Mouse (Mus musculus): ENCODE data around the gene Olfr801.

The Olfr801 gene

DNA sequence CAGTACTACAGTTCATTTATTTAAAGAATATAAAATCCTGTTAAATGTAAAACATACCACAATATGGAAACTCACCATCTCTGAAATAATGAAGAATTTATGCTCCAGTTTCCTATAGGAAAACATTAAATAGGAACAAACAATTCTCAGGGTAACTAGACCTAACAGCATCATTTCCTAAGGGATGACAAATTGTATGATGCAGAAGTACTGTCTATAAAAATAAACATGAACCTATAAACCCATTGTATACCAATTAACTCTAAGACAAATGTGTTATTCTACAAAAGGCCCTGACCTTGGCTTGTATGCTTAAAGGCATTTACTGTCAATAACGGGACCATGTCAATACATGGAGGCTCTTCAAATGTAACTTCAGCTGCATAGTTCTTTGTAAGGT is at the start of gene Olfr801:
Gene Olfr801 (minus strand): TSS at position 101 of the 400 bp plus-strand sequence.
- no peak for DNase-seq (ENCODE audit: low spot score)

- no peak for DNase-seq (ENCODE audit: low spot score)
Observed at GRCm38 (mm10) chr10:129702910-129703309, 29.2 kb upstream of the Olfr801 start, which contains the start of gene Olfr804. Gene Olfr804, plus strand, starts transcription at chr10:129703210.

DNA sequence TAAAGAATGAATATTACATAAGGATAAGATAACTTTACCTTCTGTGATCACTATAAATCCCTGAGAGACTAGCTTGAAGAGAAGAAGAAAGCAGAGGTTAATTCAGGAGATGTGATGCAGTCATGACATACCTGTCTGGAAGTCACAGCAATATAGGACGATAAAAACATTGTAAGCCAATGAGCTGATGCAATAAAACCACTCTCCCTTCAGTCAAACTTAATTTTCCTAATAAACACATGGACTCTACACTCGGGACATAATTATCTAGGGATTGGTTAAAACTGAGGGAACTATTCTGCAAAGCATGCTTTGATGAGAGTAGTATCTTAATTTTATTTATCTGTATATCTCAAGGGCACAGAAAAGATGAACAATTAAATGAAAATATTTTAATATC is 20.5 kb upstream of the Olfr801 start, which contains the start of gene Olfr803:
Gene Olfr803 (minus strand): TSS at position 101 of the 400 bp plus-strand sequence.
- no peak for DNase-seq (ENCODE audit: low spot score)

- DNase-seq (ENCODE audit: low spot score): no peak
Observed at GRCm38 (mm10) chr10:129688069-129688468, 14.4 kb upstream of the Olfr801 start, which contains the start of gene Olfr802. Gene Olfr802, minus strand, starts transcription at chr10:129688169.

DNA sequence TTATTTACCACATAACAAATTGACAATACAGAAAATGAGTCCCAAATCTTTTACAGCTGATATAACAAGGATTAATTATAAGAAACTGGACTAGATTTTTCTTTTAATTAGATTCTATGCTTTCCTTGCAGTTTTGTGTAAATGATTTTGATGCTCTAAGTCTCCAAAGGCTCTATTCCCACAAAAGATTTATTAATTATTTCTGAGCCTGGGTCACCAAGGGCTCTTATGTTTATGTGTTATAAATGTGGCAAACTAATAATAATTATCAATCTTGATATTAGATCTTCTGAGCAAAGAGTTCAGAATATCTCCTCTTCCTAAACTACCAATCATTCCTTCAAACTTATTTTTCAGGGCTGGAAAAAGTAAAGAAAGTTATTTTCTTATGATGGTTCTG is 16.3 kb downstream of the Olfr801 start, which contains the start of gene Olfr800:
Gene Olfr800 (plus strand): TSS at position 301 of the 400 bp plus-strand sequence.
- DNase-seq (ENCODE audit: low spot score): no peak

GRCm38 (mm10) chr10:129651763-129652162 is 21.9 kb downstream of the Olfr801 start:
- no peak for DNase-seq (ENCODE audit: low spot score)

GRCm38 (mm10) chr10:129637184-129637583 is 36.5 kb downstream of the Olfr801 start, which contains the start of gene Olfr799:
Gene Olfr799, plus strand, starts transcription at chr10:129637484.
- DNase-seq (ENCODE audit: low spot score): no peak

GRCm38 (mm10) chr10:129627834-129628233 is 45.8 kb downstream of the Olfr801 start, which contains the start of gene Olfr798:
Gene Olfr798, minus strand, starts transcription at chr10:129627934.
- no peak for DNase-seq (ENCODE audit: low spot score)

DNA sequence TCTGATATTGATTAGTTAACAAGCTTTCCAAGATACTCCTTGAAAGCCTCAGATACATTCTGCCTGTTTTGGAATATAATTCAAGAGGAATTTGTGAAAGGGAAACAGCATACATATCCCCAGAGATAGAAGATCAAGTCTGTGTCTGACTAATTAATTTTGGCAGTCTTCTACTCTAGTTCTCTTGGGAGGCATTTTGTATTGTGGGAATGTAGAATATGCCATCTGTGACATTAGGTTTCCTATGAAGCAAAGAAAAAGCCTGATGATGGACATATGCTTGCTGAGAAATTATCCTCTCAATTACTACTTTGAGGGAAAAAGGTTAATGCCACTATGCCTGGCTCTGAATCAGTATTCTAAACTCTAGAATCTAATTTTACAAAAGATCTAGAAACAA is 50.4 kb downstream of the Olfr801 start:
- DNase-seq (ENCODE audit: low spot score): no peak

GRCm38 (mm10) chr10:129621724-129622123 is 51.9 kb downstream of the Olfr801 start:
- no peak for DNase-seq (ENCODE audit: low spot score)
